Comparison of ENCODE assay signal across 11 mouse cellular contexts in genomic region chr10:4053278-4054061, GRCm38 (mm10).
DNase-seq lines count a peak whose midpoint lies in the region; ATAC-seq lines count a peak whose summit lies in the region.
"Had no signal": no experiment of that assay in that cellular context is flagged by ENCODE, and none has a peak within 500 bp of the region (broad histone marks: within the 10 kb centered on the region; RNA-seq: fewer than 3 reads in every experiment).

No protein-coding gene starts in this region.

- H3K27me3 ChIP-seq in midbrain, embryonic 15.5 days (replicated peaks): no peaks in the 10 kb centered on the region
- no peaks in the 10 kb centered on the region for H3K27me3 ChIP-seq in midbrain, embryonic 10.5 days (ENCODE audit: low read depth, poor library complexity, severe bottlenecking)
- H3K27me3 ChIP-seq in stomach, embryonic 14.5 days (ENCODE audit: control insufficient read depth, insufficient read depth, low read length): no peaks in the 10 kb centered on the region
- H3K27me3 ChIP-seq: embryonic facial prominence, embryonic 15.5 days; heart, embryonic 13.5 days; limb, embryonic 15.5 days; stomach, embryonic 15.5 days had no signal

- no peak for DNase-seq in midbrain, embryonic 10.5 days (ENCODE audit: low spot score)
- peak; percentile 89 to 90 for DNase-seq in cerebellum, postnatal 25 days
- peak; percentile 65 for DNase-seq in kidney, adult 18-20 months
- DNase-seq in left cerebral cortex, adult 11 months (ENCODE audit: low spot score): no peak
- no peak for DNase-seq in ovary, postnatal 36 days (ENCODE audit: low spot score)

- no peaks in the 10 kb centered on the region for H3K36me3 ChIP-seq in midbrain, embryonic 15.5 days (replicated peaks)
- H3K36me3 ChIP-seq in midbrain, embryonic 10.5 days: peaks cover 26% of the 10 kb centered on the region
- peaks cover 2% of the 10 kb centered on the region; the same call in 1 of the 2 replicates for H3K36me3 ChIP-seq in stomach, embryonic 14.5 days (ENCODE audit: control insufficient read depth, insufficient read depth, low read length)
- H3K36me3 ChIP-seq: embryonic facial prominence, embryonic 15.5 days; stomach, embryonic 15.5 days had no signal

- H3K27ac ChIP-seq in midbrain, embryonic 15.5 days: no peak overlapping the region
- no peak overlapping the region for H3K27ac ChIP-seq in midbrain, embryonic 10.5 days (replicated peaks)
- no peak overlapping the region for H3K27ac ChIP-seq in stomach, embryonic 14.5 days (ENCODE audit: low read length)
- H3K27ac ChIP-seq: embryonic facial prominence, embryonic 15.5 days; heart, embryonic 13.5 days; limb, embryonic 15.5 days; stomach, embryonic 15.5 days had no signal

- H3K4me3 ChIP-seq in midbrain, embryonic 15.5 days: no peak overlapping the region
- H3K4me3 ChIP-seq in midbrain, embryonic 10.5 days: no peak overlapping the region
- H3K4me3 ChIP-seq in stomach, embryonic 14.5 days (ENCODE audit: low read depth, low read length): no peak overlapping the region
- H3K4me3 ChIP-seq: embryonic facial prominence, embryonic 15.5 days; heart, embryonic 13.5 days; limb, embryonic 15.5 days; stomach, embryonic 15.5 days had no signal

- no peaks in the 10 kb centered on the region for H3K9me3 ChIP-seq in midbrain, embryonic 15.5 days
- no peaks in the 10 kb centered on the region for H3K9me3 ChIP-seq in midbrain, embryonic 10.5 days (replicated peaks)
- H3K9me3 ChIP-seq in stomach, embryonic 14.5 days (ENCODE audit: control insufficient read depth, low read depth, low read length): no peaks in the 10 kb centered on the region
- H3K9me3 ChIP-seq: embryonic facial prominence, embryonic 15.5 days; heart, embryonic 13.5 days; limb, embryonic 15.5 days; stomach, embryonic 15.5 days had no signal

- no peak overlapping the region for H3K4me2 ChIP-seq in midbrain, embryonic 15.5 days
- H3K4me2 ChIP-seq in stomach, embryonic 14.5 days (replicated peaks; ENCODE audit: low read depth, low read length): no peak overlapping the region
- H3K4me2 ChIP-seq: embryonic facial prominence, embryonic 15.5 days; heart, embryonic 13.5 days; limb, embryonic 15.5 days; stomach, embryonic 15.5 days had no signal

- 80% methylated on average over 19 of the region's 19 CpGs for WGBS in midbrain, embryonic 15.5 days
- WGBS in midbrain, embryonic 10.5 days: 87% methylated on average over 19 of the region's 19 CpGs
- 80% methylated on average over 19 of the region's 19 CpGs for WGBS in stomach, embryonic 14.5 days

- no peak overlapping the region for H3K9ac ChIP-seq in midbrain, embryonic 15.5 days
- no peak overlapping the region for H3K9ac ChIP-seq in stomach, embryonic 14.5 days (replicated peaks; ENCODE audit: low read depth, low read length)
- H3K9ac ChIP-seq: embryonic facial prominence, embryonic 15.5 days; heart, embryonic 13.5 days; limb, embryonic 15.5 days; stomach, embryonic 15.5 days had no signal

- no peaks in the 10 kb centered on the region for H3K4me1 ChIP-seq in midbrain, embryonic 15.5 days
- no peaks in the 10 kb centered on the region for H3K4me1 ChIP-seq in midbrain, embryonic 10.5 days
- H3K4me1 ChIP-seq in stomach, embryonic 14.5 days (ENCODE audit: control insufficient read depth, insufficient read depth, low read length): no peaks in the 10 kb centered on the region
- H3K4me1 ChIP-seq: embryonic facial prominence, embryonic 15.5 days; stomach, embryonic 15.5 days had no signal

- peak; percentile 45; the same call in 1 of the 2 replicates for ATAC-seq in midbrain, embryonic 15.5 days (replicated peaks)
- ATAC-seq in stomach, embryonic 14.5 days (ENCODE audit: insufficient number of reproducible peaks, insufficient read depth, low FRiP score, low read depth): 0 out of 2 replicates have a peak, but pooled peaks have one; percentile 49

Comparison
In these comparisons a context has a peak if more than half of its experiments do, and no peak if none do; other contexts are left out.
1. DNase-seq: peak in cerebellum, postnatal 25 days (2 of 2) and kidney, adult 18-20 months (single experiment); none in midbrain, embryonic 10.5 days (single experiment), left cerebral cortex, adult 11 months (single experiment) and ovary, postnatal 36 days (single experiment).